20 mouse cellular contexts compared by ENCODE assay signal in genomic region chr2:145735079-145735478, GRCm38 (mm10).
DNase-seq lines count a peak whose midpoint lies in the region; ATAC-seq and TF ChIP-seq lines count a peak whose summit lies in the region.
"Had no signal": no experiment of that assay in that cellular context is flagged by ENCODE, and none has a peak within 500 bp of the region (broad histone marks: within the 10 kb centered on the region; RNA-seq: fewer than 3 reads in every experiment).

No protein-coding gene starts in this region.

- 57% methylated on average over 5 of the region's 5 CpGs for WGBS in kidney, adult 2 months
- WGBS in lung, embryonic 14.5 days = 67% methylated on average over 5 of the region's 5 CpGs

- no peak overlapping the region for H3K9ac ChIP-seq in lung, embryonic 14.5 days
- H3K9ac ChIP-seq: embryonic facial prominence, embryonic 12.5 days; forebrain, postnatal 0 days; heart, embryonic 13.5 days; hindbrain, embryonic 15.5 days had no signal

- H3K4me1 ChIP-seq in kidney, adult 2 months (ENCODE audit: control insufficient read depth, insufficient read depth, low read length) = no peaks in the 10 kb centered on the region; the same call in 1 of the 2 replicates
- no peaks in the 10 kb centered on the region for H3K4me1 ChIP-seq in lung, embryonic 14.5 days (ENCODE audit: insufficient read depth)
- H3K4me1 ChIP-seq: hindbrain, embryonic 15.5 days had no signal

- no peak overlapping the region for H3K4me3 ChIP-seq in kidney, adult 2 months (ENCODE audit: insufficient read depth, low read depth, low read length)
- no peak overlapping the region for H3K4me3 ChIP-seq in lung, embryonic 14.5 days (ENCODE audit: low read depth, low read length)
- H3K4me3 ChIP-seq: embryonic facial prominence, embryonic 12.5 days; heart, embryonic 13.5 days; hindbrain, embryonic 15.5 days had no signal

- no peak for TF ChIP-seq CTCF in kidney, adult 2 months (conservative IDR thresholded peaks at IDR 0.05; ENCODE audit: insufficient read depth, insufficient read length, low read depth, low read length)
- no peak for TF ChIP-seq CTCF in lung, embryonic 14.5 days (IDR thresholded peaks at IDR 0.05; ENCODE audit: low read depth)

- peak; percentile 19 for DNase-seq in adrenal gland, postnatal 10 days
- no peak for DNase-seq in adrenal gland, postnatal 4 days (ENCODE audit: low spot score in 2 of 2)
- peak; percentile 49 for DNase-seq in kidney, adult 2 months
- no peak for DNase-seq in kidney, adult 11 months
- DNase-seq in kidney, postnatal 25 days = peak; percentile 30 to 52
- no peak for DNase-seq in kidney, postnatal 4 days
- peak; percentile 25 for DNase-seq in lung, embryonic 14.5 days
- DNase-seq in lung, postnatal 10 days = no peak
- DNase-seq: adrenal gland, postnatal 25 days; B cell, adult 2 months; cerebellum, adult 11 months; cerebellum, adult 8-10 months; forebrain, postnatal 0 days; gastrocnemius, postnatal 14 days; heart, postnatal 36 days had no signal

- no peak for TF ChIP-seq POLR2A in kidney, adult 2 months (IDR thresholded peaks at IDR 0.05; ENCODE audit: low read depth, low read length)

- ATAC-seq in lung, embryonic 14.5 days (ENCODE audit: insufficient read depth) = no peak
- ATAC-seq: CD4-positive, CD25-positive, alpha-beta regulatory T cell, adult 4 months; forebrain, postnatal 0 days had no signal

- no peak overlapping the region for H3K27ac ChIP-seq in kidney, adult 2 months (ENCODE audit: insufficient read depth, low read depth, low read length)
- no peak overlapping the region for H3K27ac ChIP-seq in lung, embryonic 14.5 days (ENCODE audit: low read depth)
- H3K27ac ChIP-seq: embryonic facial prominence, embryonic 12.5 days; heart, embryonic 13.5 days; hindbrain, embryonic 15.5 days had no signal

- H3K4me2 ChIP-seq in lung, embryonic 14.5 days = no peak overlapping the region
- H3K4me2 ChIP-seq: embryonic facial prominence, embryonic 12.5 days; heart, embryonic 13.5 days; hindbrain, embryonic 15.5 days had no signal

- H3K9me3 ChIP-seq in lung, embryonic 14.5 days (ENCODE audit: low read depth, low read length) = no peaks in the 10 kb centered on the region
- H3K9me3 ChIP-seq: embryonic facial prominence, embryonic 12.5 days; heart, embryonic 13.5 days; hindbrain, embryonic 15.5 days had no signal

- H3K36me3 ChIP-seq in kidney, adult 2 months (ENCODE audit: control insufficient read depth, insufficient read depth, low read length) = no peaks in the 10 kb centered on the region
- H3K36me3 ChIP-seq in lung, embryonic 14.5 days (ENCODE audit: insufficient read depth) = no peaks in the 10 kb centered on the region
- H3K36me3 ChIP-seq: embryonic facial prominence, embryonic 12.5 days; G1E; hindbrain, embryonic 15.5 days had no signal

- H3K27me3 ChIP-seq in kidney, adult 2 months (replicated peaks; ENCODE audit: control insufficient read depth, insufficient read depth, low read length) = no peaks in the 10 kb centered on the region
- no peaks in the 10 kb centered on the region for H3K27me3 ChIP-seq in lung, embryonic 14.5 days (ENCODE audit: insufficient read depth, low read length)
- H3K27me3 ChIP-seq: embryonic facial prominence, embryonic 12.5 days; heart, embryonic 13.5 days; hindbrain, embryonic 15.5 days had no signal

Comparison
In these comparisons a context has a peak if more than half of its experiments do, and no peak if none do; other contexts are left out.
1. DNase-seq: peak in adrenal gland, postnatal 10 days (single experiment), kidney, adult 2 months (single experiment), kidney, postnatal 25 days (2 of 2) and lung, embryonic 14.5 days (single experiment); none in adrenal gland, postnatal 4 days (0 of 2), kidney, adult 11 months (single experiment), kidney, postnatal 4 days (0 of 2) and lung, postnatal 10 days (single experiment).